Mouse (Mus musculus) layer of hippocampus, adult 9-10 months (tissue): ENCODE measurements around the gene Stk4.
"Not testable (repeated sequence)": the region's sequence is repeated elsewhere in the genome, so short reads cannot be mapped to it uniquely, and the experiment has no call there.

Experiments used
- DNase-seq: peaks from one replicate; pipeline ENCODE4 v3.0.0; 2022; ENCODE audit warnings: low spot score

Gene Stk4

GRCm38 (mm10) chr2:164070142-164070764 lies at the start of gene Stk4:
Stk4 (plus strand) TSS chr2:164070322.
- no peak for DNase-seq

GRCm38 (mm10) chr2:164022104-164022503 lies 48.0 kb upstream of the Stk4 start:
- no peak for DNase-seq

- DNase-seq = no peak
These were observed 45.0 kb upstream of the Stk4 start, which contains the start of gene Pabpc1l for GRCm38 (mm10) chr2:164025150-164025549. Pabpc1l (plus strand) TSS chr2:164025450.

GRCm38 (mm10) chr2:164031147-164031546 lies 39.0 kb upstream of the Stk4 start:
- DNase-seq = no peak

GRCm38 (mm10) chr2:164032973-164033372 lies 37.1 kb upstream of the Stk4 start:
- no peak for DNase-seq

- DNase-seq = no peak
These were observed 33.6 kb upstream of the Stk4 start for GRCm38 (mm10) chr2:164036520-164037019.

GRCm38 (mm10) chr2:164038407-164039028 lies 31.6 kb upstream of the Stk4 start:
- no peak for DNase-seq

GRCm38 (mm10) chr2:164040949-164041348 lies 29.2 kb upstream of the Stk4 start:
- no peak for DNase-seq

GRCm38 (mm10) chr2:164041523-164041922 lies 28.6 kb upstream of the Stk4 start:
- DNase-seq = no peak

- no peak for DNase-seq
These were observed 22.9 kb upstream of the Stk4 start for GRCm38 (mm10) chr2:164047197-164047690.

- DNase-seq = no peak
These were observed 16.4 kb upstream of the Stk4 start for GRCm38 (mm10) chr2:164053767-164054166.

- no peak for DNase-seq
These were observed 15.5 kb upstream of the Stk4 start for GRCm38 (mm10) chr2:164054671-164055070.

- no peak for DNase-seq
These were observed 10.4 kb upstream of the Stk4 start for GRCm38 (mm10) chr2:164059634-164060235.

- DNase-seq = peak; percentile 55
These were observed 779 bp downstream of the Stk4 start, which contains the start of gene Tomm34 for GRCm38 (mm10) chr2:164070765-164071436. Tomm34 (minus strand) TSS chr2:164071169.

- DNase-seq = not testable (repeated sequence)
These were observed 1.3 kb downstream of the Stk4 start for GRCm38 (mm10) chr2:164071437-164071820.

GRCm38 (mm10) chr2:164072109-164072508 lies 2.0 kb downstream of the Stk4 start:
- DNase-seq = no peak

GRCm38 (mm10) chr2:164073120-164073519 lies 3.0 kb downstream of the Stk4 start:
- DNase-seq = no peak

- peak; percentile 92 for DNase-seq
These were observed 3.9 kb downstream of the Stk4 start for GRCm38 (mm10) chr2:164073918-164074578.

GRCm38 (mm10) chr2:164075088-164075487 lies 5.0 kb downstream of the Stk4 start:
- DNase-seq = no peak

GRCm38 (mm10) chr2:164076874-164077425 lies 6.8 kb downstream of the Stk4 start:
- no peak for DNase-seq

GRCm38 (mm10) chr2:164077875-164078274 lies 7.8 kb downstream of the Stk4 start:
- no peak for DNase-seq
